Mouse (Mus musculus): ENCODE data around the gene Cfap57.
A peak's percentile ranks its signal among the peaks of the same experiment; 100 is the strongest.

Gene Cfap57

DNA sequence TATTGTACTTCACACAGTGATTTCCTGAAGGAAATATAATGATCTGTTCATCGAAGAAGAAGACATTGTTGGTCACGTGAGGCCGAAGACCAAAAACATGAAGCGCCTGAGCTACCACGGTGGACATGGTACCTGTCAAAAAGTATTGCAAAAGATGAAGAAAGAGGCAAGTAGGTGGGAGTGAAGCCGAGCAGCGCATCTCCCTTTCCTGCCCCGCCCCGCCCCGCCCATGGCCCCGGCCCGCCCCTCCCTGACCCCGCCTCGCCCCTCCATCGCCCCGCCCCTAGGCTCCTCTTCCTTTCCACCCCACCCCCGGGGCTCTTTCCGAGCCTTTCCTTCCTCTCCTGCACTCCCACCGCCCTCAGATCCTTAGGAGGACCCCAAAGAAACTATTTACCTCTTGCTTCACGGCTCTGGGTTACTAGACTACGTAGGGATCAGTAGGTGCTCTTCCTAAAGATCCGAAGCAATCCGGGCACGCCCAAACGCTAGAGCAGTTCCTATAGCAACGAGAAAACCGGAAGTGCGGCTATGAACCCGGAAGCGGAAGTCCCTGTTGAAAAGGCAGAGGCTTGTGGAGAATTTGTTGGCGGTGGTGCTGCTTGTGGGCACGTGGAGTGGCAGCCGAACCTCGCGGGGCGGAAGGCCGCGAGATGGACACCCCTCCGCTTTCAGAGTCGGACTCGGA, at the start of gene Cfap57, which contains the start of gene Ebna1bp2:
Gene Cfap57, minus strand, starts transcription at position 499 of the 688 bp plus-strand sequence.
Gene Ebna1bp2, plus strand, starts transcription at position 521 of the 688 bp plus-strand sequence.
- DNase-seq (ENCODE audit: low spot score), result peak; percentile 92

DNA sequence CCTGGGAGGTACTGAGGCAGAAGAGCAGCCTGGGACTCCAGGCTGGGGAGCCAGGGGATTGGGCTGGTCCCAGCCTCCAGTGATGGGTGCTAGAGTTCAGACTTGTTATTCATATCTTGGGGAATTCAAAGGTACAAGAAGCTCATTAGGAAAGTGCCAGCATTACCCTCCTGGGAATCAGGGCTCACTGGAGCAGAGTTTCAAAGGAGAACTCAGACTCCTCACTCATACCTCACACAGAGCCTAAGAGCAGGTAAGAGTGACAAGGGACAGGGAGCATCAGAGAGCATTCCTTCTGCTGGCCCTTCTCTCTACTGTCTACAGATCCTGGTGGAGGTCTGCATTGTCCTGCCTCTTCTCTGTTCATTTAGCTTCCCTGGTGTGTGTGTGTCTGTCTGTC, 38.1 kb upstream of the Cfap57 start, which contains the start of gene Olfr62:
Gene Olfr62, plus strand, starts transcription at position 301 of the 400 bp plus-strand sequence.
- no peak for DNase-seq (ENCODE audit: low spot score)

DNA sequence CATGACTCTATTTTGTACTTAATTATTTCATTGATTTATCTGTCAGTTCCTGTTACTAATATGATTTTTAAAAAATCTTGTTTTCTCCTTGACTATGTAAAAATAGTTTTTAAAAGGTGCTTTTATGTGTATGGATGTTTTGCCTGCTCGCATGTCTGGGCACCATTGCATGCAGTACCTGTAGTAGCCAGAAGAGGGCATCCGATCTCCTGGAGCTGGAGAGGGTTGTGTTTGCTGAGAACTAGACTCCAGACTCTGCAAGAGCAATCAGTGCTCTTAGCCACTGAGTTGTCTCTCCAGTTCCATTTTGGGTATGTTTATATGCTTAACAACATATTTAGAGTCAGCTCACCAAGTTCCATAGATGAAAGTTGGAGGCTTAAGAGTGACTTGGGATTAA, 24.7 kb upstream of the Cfap57 start:
- peak; percentile 61 for DNase-seq (ENCODE audit: low spot score)

GRCm38 (mm10) chr4:118642346-118643190, 22.0 kb upstream of the Cfap57 start:
- DNase-seq (ENCODE audit: low spot score), result peak; percentile 19

DNA sequence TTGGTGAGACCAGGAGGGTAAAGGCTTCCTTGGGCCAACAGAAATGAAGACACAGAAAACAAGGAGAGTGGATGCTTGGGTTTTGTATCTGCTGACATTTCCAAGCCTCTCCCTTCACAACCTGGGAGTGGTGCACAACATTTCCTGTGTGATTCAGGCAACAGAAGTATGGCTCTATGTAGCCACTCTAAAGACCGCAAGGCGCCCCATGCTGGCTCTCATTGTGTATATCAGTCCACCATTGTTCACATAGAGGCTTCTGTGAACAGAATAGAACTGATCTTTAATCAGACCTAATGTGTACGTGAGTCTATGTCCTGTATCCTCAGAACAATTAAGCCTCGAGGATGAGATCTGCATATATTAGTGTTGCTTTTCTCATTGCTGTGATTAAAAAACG, 9.7 kb upstream of the Cfap57 start:
- DNase-seq (ENCODE audit: low spot score), result no peak

- no peak for DNase-seq (ENCODE audit: low spot score)
These were observed 1.2 kb upstream of the Cfap57 start for GRCm38 (mm10) chr4:118621781-118622180.

- DNase-seq (ENCODE audit: low spot score), result no peak
These were observed 367 bp upstream of the Cfap57 start for GRCm38 (mm10) chr4:118620967-118621320.

DNA sequence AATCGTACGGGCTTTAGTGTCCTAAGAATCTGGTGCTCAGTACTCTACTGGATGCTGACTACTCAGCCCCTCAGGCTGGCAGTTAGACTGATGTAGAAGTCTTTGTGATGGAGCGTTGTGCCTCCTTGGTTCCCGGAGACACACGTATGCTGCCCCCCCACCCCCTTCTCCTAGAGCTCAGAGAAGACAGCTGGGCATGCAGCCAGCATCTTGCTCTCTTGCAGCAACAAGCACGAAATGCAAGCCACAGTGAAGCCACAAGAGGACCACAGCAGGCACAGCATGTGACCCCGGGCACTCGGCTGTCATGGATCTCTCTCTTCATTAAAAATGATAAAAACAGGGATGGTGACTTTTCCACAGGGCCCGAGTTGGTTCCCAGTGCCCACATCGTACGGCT, 5.2 kb downstream of the Cfap57 start:
- DNase-seq (ENCODE audit: low spot score), result no peak

- DNase-seq (ENCODE audit: low spot score), result peak; percentile 46
These were observed 8.0 kb downstream of the Cfap57 start for GRCm38 (mm10) chr4:118612619-118613018.

DNA sequence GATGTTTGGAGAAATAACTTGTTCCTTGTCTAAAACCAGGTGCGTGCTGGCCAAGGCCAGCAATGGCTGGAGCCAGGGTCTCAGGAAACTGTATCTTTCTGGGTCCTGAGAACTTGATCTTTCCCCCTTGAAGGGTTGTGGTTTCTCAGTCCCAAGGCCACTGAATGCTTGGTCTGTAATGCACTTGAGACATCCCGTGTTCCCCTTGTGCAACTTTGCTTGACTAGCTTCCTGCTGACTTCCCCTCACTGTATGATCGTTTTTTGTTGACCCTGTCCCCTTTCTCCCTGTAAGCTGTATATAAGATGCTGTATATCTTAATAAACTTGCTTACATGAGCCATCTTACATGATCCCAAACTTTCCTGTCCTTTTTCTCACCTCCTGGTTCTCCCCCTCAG, 10.7 kb downstream of the Cfap57 start:
- DNase-seq (ENCODE audit: low spot score), result no peak

- no peak for DNase-seq (ENCODE audit: low spot score)
These were observed 16.5 kb downstream of the Cfap57 start for GRCm38 (mm10) chr4:118604065-118604464.

- DNase-seq (ENCODE audit: low spot score), result no peak
These were observed 30.8 kb downstream of the Cfap57 start for GRCm38 (mm10) chr4:118589733-118590130.

GRCm38 (mm10) chr4:118589053-118589732, 31.4 kb downstream of the Cfap57 start:
- DNase-seq (ENCODE audit: low spot score), result no peak

GRCm38 (mm10) chr4:118582629-118583028, 37.9 kb downstream of the Cfap57 start:
- DNase-seq (ENCODE audit: low spot score), result no peak

- no peak for DNase-seq (ENCODE audit: low spot score)
These were observed 39.1 kb downstream of the Cfap57 start for GRCm38 (mm10) chr4:118581508-118581907.

DNA sequence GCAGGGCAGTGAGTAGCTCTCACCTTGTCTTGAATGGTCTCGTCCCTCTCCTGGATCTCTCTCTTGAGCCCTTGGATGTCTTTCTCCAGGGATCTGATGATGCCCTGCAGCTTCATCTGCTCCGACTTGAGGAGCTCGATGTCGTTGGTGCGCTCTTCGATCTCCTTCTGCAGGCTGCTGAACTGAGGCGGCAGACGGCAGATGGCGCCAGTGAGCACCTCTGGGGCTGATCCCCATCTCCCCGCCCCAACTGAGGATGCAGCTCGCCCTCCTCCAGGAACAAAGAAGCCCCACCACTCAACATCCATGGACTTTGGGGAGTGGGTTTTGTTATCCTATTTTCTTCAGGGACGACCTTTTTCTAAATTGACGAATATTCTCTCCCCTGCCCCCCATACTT, 41.3 kb downstream of the Cfap57 start:
- DNase-seq (ENCODE audit: low spot score), result peak; percentile 44

- DNase-seq (ENCODE audit: low spot score), result peak; percentile 88
These were observed 44.5 kb downstream of the Cfap57 start for GRCm38 (mm10) chr4:118576097-118576496.

DNA sequence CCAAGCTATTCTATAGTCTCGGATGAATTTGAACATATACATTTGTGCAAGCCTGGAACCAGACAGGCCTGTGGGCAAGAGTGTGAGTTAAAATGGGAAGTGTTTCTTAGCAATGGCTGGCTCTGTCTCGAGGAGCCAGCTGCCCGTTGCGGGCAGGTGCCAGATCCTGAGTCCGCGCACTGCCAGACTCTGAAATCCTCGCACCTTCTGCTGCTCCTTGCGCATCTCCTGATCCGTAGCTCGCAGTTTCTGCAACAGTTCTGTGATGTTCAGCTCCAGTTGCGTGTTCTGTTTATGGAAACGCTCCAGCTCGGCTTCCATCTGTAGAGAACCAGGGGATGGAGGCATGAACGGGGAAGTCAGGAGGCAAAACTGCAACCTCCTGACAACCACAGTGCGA, 49.1 kb downstream of the Cfap57 start:
- DNase-seq (ENCODE audit: low spot score), result no peak

DNA sequence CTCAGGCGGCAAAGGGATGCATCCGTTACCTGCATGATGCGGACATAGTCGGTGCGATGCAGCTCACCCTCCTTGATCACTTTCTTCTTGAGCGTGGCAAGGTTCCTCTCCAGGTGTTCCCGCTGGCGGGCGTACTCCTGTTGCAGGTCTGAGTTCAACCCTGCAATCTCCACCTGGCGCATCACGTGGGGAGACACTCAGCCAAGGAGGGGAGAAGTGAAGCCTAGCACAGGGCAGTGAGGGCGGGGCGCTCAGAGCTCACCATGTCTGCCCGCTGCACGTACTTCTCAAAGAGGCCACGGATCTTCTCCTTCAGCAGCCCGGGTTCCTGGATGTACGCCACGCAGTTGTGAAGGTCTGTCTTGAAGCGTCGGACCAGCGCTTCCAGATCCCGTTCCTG, 51.3 kb downstream of the Cfap57 start:
- no peak for DNase-seq (ENCODE audit: low spot score)

DNA sequence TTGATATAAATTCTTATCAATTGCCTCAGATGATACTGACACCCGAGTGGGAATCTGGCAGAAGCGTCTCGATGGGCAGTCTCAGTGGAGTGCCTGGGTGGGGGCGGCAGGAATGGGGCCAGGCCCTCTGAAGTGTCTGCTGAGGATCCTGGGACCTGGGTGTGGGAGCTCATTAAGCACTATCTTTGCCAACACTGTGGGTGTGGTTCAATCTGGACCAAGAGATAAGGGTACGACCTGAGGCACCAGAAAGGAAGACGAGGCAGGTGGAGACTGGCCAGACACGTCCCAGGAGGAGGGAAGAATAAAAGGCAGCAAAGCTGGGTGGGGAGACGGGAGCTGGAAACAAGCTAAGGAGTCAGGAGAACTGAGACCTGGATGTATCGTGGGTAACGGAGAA, 51.9 kb downstream of the Cfap57 start:
- no peak for DNase-seq (ENCODE audit: low spot score)

- DNase-seq (ENCODE audit: low spot score), result peak; percentile 60
These were observed 54.4 kb downstream of the Cfap57 start for GRCm38 (mm10) chr4:118566161-118566676.

DNA sequence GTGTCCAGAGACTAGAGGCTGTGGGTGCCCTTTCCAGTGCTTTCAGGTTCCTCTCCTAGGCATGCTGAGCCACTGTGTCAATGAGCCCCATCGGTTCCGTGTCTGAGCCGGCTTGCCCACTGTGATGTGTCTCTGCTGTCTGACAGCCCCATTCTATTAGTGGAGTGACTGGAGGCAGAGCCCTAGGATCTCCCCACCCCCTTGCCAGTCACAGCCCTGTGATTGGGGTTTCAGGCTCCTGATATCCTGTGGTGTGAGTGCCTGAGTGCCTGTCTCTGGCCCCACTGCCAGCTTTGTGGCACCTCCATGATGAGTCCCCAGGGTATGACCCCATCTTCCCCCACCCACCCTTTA, 55.7 kb downstream of the Cfap57 start:
- no peak for DNase-seq (ENCODE audit: low spot score)
